Mouse (Mus musculus) thymus, adult 2 months (tissue): ENCODE measurements around the gene Stat4.

Source experiments
- CTCF ChIP-seq: fragments of 200-500 bp; IDR thresholded peaks from 2 replicates; pipeline ENCODE4 v1.5.1; 2012; ENCODE audit warnings: mild to moderate bottlenecking, control low read depth, low read length, moderate library complexity, borderline replicate concordance; ENCODE audit not compliant: control insufficient read depth, poor library complexity, insufficient read depth; ENCODE audit errors: extremely low read depth
- POLR2A ChIP-seq: fragments of 200-500 bp; IDR thresholded peaks from 2 replicates; pipeline ENCODE4 v1.6.1; 2012; ENCODE audit warnings: mild to moderate bottlenecking, low read length, control low read depth, moderate library complexity; ENCODE audit not compliant: control insufficient read depth, poor library complexity, insufficient read depth; ENCODE audit errors: extremely low read depth

GRCm38 (mm10) chr1:52144907-52145306 is 158.0 kb downstream of the Stat4 start:
- no peak for TF ChIP-seq CTCF
- TF ChIP-seq POLR2A: no peak
